Mouse (Mus musculus) CH12.LX (cell line): ENCODE measurements around the gene Adcy10. TPM values are rescaled to one million over a fixed set of nuclear protein-coding genes. Genes with fewer than 3 reads are reported as not detected.

Experiments
- DNase-seq: peaks from one replicate; pipeline ENCODE4 v3.0.0-alpha.2; 2013; ENCODE audit errors: extremely low read depth
- H3K27ac ChIP-seq: 2 replicates; pipeline ENCODE4 v1.5.1; 2012; ENCODE audit warnings: low read depth, mild to moderate bottlenecking, control low read depth, moderate library complexity; ENCODE audit not compliant: insufficient read depth
- H3K27me3 ChIP-seq: replicated peaks from 2 replicates; pipeline ENCODE3; 2012; ENCODE audit warnings: inconsistent platforms
- H3K36me3 ChIP-seq, 2 experiments: replicated peaks in 1 of 2; 2 replicates each; pipeline versions ENCODE3 to v1.6.1; 2012; ENCODE audit warnings: inconsistent platforms in 1 of 2, low read length in 1 of 2, mild to moderate bottlenecking in 1 of 2, mixed read lengths in 1 of 2, moderate library complexity in 1 of 2; ENCODE audit not compliant: control insufficient read depth in 1 of 2, insufficient read depth in 1 of 2
- H3K4me1 ChIP-seq, 2 experiments: 2 replicates each; pipeline ENCODE4 v1.6.1; 2012; ENCODE audit warnings: inconsistent platforms in 1 of 2, moderate library complexity in 1 of 2; ENCODE audit not compliant: insufficient read depth in 2 of 2, control insufficient read depth in 1 of 2
- H3K4me2 ChIP-seq: 2 replicates; pipeline ENCODE4 v1.6.1; 2012; ENCODE audit warnings: low read depth, mild to moderate bottlenecking, control low read depth; ENCODE audit not compliant: poor library complexity, insufficient read depth, severe bottlenecking
- H3K4me3 ChIP-seq, 3 experiments: fragments of 150-350 bp in 1 of 3; sonication (generic) in 1 of 3; replicated peaks in 1 of 3; 2 replicates each; pipeline versions ENCODE3 to v1.5.1; 2011 to 2012; ENCODE audit warnings: low read depth in 2 of 3, low read length in 2 of 3, mild to moderate bottlenecking in 2 of 3, moderate library complexity in 2 of 3, control low read depth in 1 of 3, improper control_type of control experiment in 1 of 3, inconsistent platforms in 1 of 3, mixed read lengths in 1 of 3; ENCODE audit not compliant: poor library complexity in 1 of 3
- H3K79me2 ChIP-seq: replicated peaks from 2 replicates; pipeline ENCODE4 v1.6.1; 2012; ENCODE audit warnings: mild to moderate bottlenecking, moderate library complexity; ENCODE audit not compliant: control insufficient read depth, poor library complexity, insufficient read depth, severe bottlenecking; ENCODE audit errors: extremely low read depth
- H3K9ac ChIP-seq: 2 replicates; pipeline ENCODE4 v1.6.1; 2012; ENCODE audit warnings: low read depth, mild to moderate bottlenecking, control low read depth, moderate library complexity; ENCODE audit not compliant: insufficient read depth
- H3K9me3 ChIP-seq: replicated peaks from 2 replicates; pipeline ENCODE3; 2012; ENCODE audit warnings: low read length, inconsistent platforms, mixed read lengths
- BHLHE40 ChIP-seq: IDR thresholded peaks from 2 replicates; pipeline ENCODE4 v1.6.1; 2011; ENCODE audit warnings: mild to moderate bottlenecking, low read depth, low read length, improper control_type of control experiment
- CHD2 ChIP-seq: IDR thresholded peaks from 2 replicates; pipeline ENCODE4 v1.6.1; 2011; ENCODE audit warnings: low read length, improper control_type of control experiment
- CTCF ChIP-seq, 2 experiments: IDR thresholded peaks in 1 of 2; conservative IDR thresholded peaks in 1 of 2; 2 replicates each; pipeline ENCODE4 v1.5.1; 2011 to 2012; ENCODE audit warnings: low read depth in 2 of 2, low read length in 2 of 2, improper control_type of control experiment in 1 of 2, inconsistent platforms in 1 of 2, mild to moderate bottlenecking in 1 of 2, moderate library complexity in 1 of 2
- E2F4 ChIP-seq: IDR thresholded peaks from 2 replicates; pipeline ENCODE4 v1.6.1; 2011; ENCODE audit warnings: low read depth, low read length, improper control_type of control experiment; ENCODE audit not compliant: insufficient replicate concordance
- ELF1 ChIP-seq: IDR thresholded peaks from 2 replicates; pipeline ENCODE4 v1.6.1; 2014; ENCODE audit warnings: low read depth, mild to moderate bottlenecking, inconsistent platforms, low read length, improper control_type of control experiment
- ETS1 ChIP-seq: conservative IDR thresholded peaks from 2 replicates; pipeline ENCODE4 v1.6.1; 2012; ENCODE audit warnings: low read depth, mild to moderate bottlenecking, inconsistent platforms, low read length, improper control_type of control experiment, moderate library complexity
- HCFC1 ChIP-seq: IDR thresholded peaks from 2 replicates; pipeline ENCODE4 v1.6.1; 2012; ENCODE audit warnings: low read depth, mild to moderate bottlenecking, inconsistent platforms, low read length, improper control_type of control experiment
- IRF4 ChIP-seq: IDR thresholded peaks from 2 replicates; pipeline ENCODE4 v1.6.1; 2014; ENCODE audit warnings: low read depth, mild to moderate bottlenecking, inconsistent platforms, low read length, improper control_type of control experiment
- JUN ChIP-seq: IDR thresholded peaks from 2 replicates; pipeline ENCODE4 v1.6.1; 2011; ENCODE audit warnings: low read depth, mild to moderate bottlenecking, low read length, improper control_type of control experiment, moderate library complexity; ENCODE audit not compliant: insufficient read depth
- JUND ChIP-seq: conservative IDR thresholded peaks from 2 replicates; pipeline ENCODE4 v1.6.1; 2011; ENCODE audit warnings: low read depth, low read length, improper control_type of control experiment
- MAZ ChIP-seq: IDR thresholded peaks from 2 replicates; pipeline ENCODE4 v1.6.1; 2012; ENCODE audit warnings: low read depth, mild to moderate bottlenecking, inconsistent platforms, low read length, improper control_type of control experiment, moderate library complexity
- MXI1 ChIP-seq: IDR thresholded peaks from 2 replicates; pipeline ENCODE4 v1.6.1; 2011; ENCODE audit warnings: mild to moderate bottlenecking, low read depth, low read length, improper control_type of control experiment
- NELFE ChIP-seq: IDR thresholded peaks from 2 replicates; pipeline ENCODE4 v1.6.1; 2011; ENCODE audit warnings: low read depth, low read length, improper control_type of control experiment
- PAX5 ChIP-seq: IDR thresholded peaks from 2 replicates; pipeline ENCODE4 v1.6.1; 2012; ENCODE audit warnings: low read length, inconsistent platforms, mixed read lengths
- POLR2A ChIP-seq: IDR thresholded peaks from 2 replicates; pipeline ENCODE4 v1.6.1; 2011; ENCODE audit warnings: low read depth, mild to moderate bottlenecking, improper control_type of control experiment, low read length
- POLR2AphosphoS2 ChIP-seq: IDR thresholded peaks from 2 replicates; pipeline ENCODE4 v1.6.1; 2011; ENCODE audit warnings: low read depth, low read length, improper control_type of control experiment
- SIN3A ChIP-seq: IDR thresholded peaks from 2 replicates; pipeline ENCODE4 v1.6.1; 2012; ENCODE audit warnings: low read length, improper control_type of control experiment, inconsistent platforms
- TBP ChIP-seq: conservative IDR thresholded peaks from 2 replicates; pipeline ENCODE4 v1.6.1; 2011; ENCODE audit warnings: low read depth, low read length, improper control_type of control experiment
- TCF12 ChIP-seq: IDR thresholded peaks from 2 replicates; pipeline ENCODE4 v1.6.1; 2014; ENCODE audit warnings: low read depth, mild to moderate bottlenecking, inconsistent platforms, low read length, improper control_type of control experiment
- UBTF ChIP-seq: IDR thresholded peaks from 2 replicates; pipeline ENCODE4 v1.6.1; 2012; ENCODE audit warnings: low read depth, mild to moderate bottlenecking, inconsistent platforms, low read length, improper control_type of control experiment, moderate library complexity
- USF1 ChIP-seq: IDR thresholded peaks from 2 replicates; pipeline ENCODE4 v1.6.1; 2014; ENCODE audit warnings: low read depth, mild to moderate bottlenecking, inconsistent platforms, low read length, improper control_type of control experiment
- USF2 ChIP-seq: conservative IDR thresholded peaks from 2 replicates; pipeline ENCODE4 v1.6.1; 2011; ENCODE audit warnings: low read depth, low read length, improper control_type of control experiment
- ZKSCAN1 ChIP-seq: IDR thresholded peaks from 2 replicates; pipeline ENCODE4 v1.6.1; 2012; ENCODE audit warnings: low read depth, inconsistent platforms, low read length, improper control_type of control experiment, borderline replicate concordance
- ZMIZ1 ChIP-seq: IDR thresholded peaks from 2 replicates; pipeline ENCODE4 v1.6.1; 2012; ENCODE audit warnings: low read depth, mild to moderate bottlenecking, inconsistent platforms, low read length, improper control_type of control experiment
- ZNF384 ChIP-seq: IDR thresholded peaks from 2 replicates; pipeline ENCODE4 v1.6.1; 2012; ENCODE audit warnings: low read depth, low read length, improper control_type of control experiment, inconsistent platforms
- dilution Hi-C: fragments of 300-500 bp; cut with MboI; formaldehyde crosslinking; loops from 2 replicates; pipeline ENCODE4 v1.14.3; 2020; ENCODE audit warnings: low sequenced_read_pairs; ENCODE audit not compliant: extremely low pct_unique_long_range_greater_than_20kb, extremely low pct_ligation_motif_present
- in situ Hi-C: fragments of 300-500 bp; cut with MboI; formaldehyde crosslinking; loops from 3 replicates; pipeline ENCODE4 v1.14.3; 2019; ENCODE audit warnings: low sequenced_read_pairs, low pct_ligation_motif_present, low pct_unique_long_range_greater_than_20kb, mixed read lengths
- polyA plus RNA-seq: library from polyadenylated mRNA; unstranded; fragments of >175 nt; gene quantifications from 2 replicates; pipeline ENCODE4 v1.2.1, GENCODE M21; 2012; ENCODE audit warnings: low read depth; ENCODE audit not compliant: insufficient read length
- total RNA-seq, 2 experiments: library from RNA; depleted of rRNA; stranded (reverse); fragments of 300-350 nt in 1 of 2; fragments of >200 nt in 1 of 2; gene quantifications; 2 replicates each; pipeline ENCODE4 v1.2.3; 2012 to 2014

The Adcy10 gene
- total and polyA plus RNA-seq, 3 experiments: 0.13 TPM; not detected in 2

DNA sequence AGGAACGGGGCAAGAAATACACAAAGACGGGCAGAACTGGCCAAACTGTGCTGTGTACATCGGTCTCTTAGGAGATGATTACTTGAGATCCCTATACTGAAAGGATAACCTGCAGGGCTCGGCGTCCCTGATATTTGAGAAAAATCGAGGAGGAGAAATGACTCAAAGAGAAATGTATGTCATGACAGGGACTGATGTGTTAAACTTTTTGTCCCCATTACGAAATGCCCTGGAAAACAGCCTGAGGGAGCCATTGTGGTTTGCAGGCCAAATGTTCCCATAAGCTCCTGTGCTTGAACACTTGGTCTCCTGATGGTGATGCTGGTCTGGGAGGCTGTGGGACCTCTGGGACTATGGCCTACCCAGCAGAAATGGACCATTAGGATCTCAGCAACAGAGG, 35.7 kb downstream of the Adcy10 start:
- dilution Hi-C loops: no loop called here
- H3K36me3 ChIP-seq: no peaks in the 10 kb centered on the region

DNA sequence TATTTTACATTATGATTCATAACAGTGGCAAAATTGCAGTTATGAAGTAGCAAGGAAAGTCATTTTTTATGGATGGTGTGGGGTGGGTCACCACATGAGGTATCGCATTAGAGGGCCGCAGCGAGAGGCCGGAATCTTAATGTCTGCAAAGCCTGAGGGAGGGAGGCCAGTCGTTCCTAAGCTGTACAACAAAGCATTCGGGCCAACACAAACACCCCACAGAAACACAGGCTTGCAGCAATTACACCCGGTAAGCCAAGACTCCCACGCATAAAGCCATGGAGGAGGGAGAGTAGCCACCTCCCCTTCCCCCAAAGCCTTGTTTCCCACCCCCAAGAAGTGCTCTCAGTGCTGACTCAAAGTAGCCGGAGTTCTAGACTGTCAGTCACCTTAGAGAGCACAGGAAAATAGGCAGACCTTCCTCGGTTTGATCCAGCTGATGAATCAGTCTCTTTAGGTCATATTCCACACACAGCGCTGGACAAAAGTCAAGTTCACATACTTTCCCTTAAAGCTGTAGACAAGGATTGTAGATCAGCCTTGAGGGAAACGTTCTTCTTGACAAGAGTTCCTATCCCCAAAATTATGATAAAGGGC, 51.2 kb downstream of the Adcy10 start:
- Histone ChIP-seq H3K4me1 (no peaks in the 10 kb centered on the region), H3K9me3 (no peaks in the 10 kb centered on the region), H3K4me3 (no peak overlapping the region), H3K27me3 (no peaks in the 10 kb centered on the region), H3K4me2 (no peak overlapping the region), H3K79me2 (no peaks in the 10 kb centered on the region), H3K9ac (no peak overlapping the region), H3K36me3 (no peaks in the 10 kb centered on the region), H3K27ac (no peak overlapping the region)
- in situ Hi-C loops: no loop called here
- no peak for DNase-seq
- no peak for TF ChIP-seq POLR2AphosphoS2
- TF ChIP-seq JUND: no peak
- TF ChIP-seq CHD2: no peak
- TF ChIP-seq ZMIZ1: no peak
- TF ChIP-seq ETS1: no peak
- no peak for TF ChIP-seq IRF4
- no peak for TF ChIP-seq TCF12
- TF ChIP-seq MAZ: no peak
- no peak for TF ChIP-seq JUN
- no peak for TF ChIP-seq NELFE
- no peak for TF ChIP-seq MXI1
- no peak for TF ChIP-seq TBP
- no peak for TF ChIP-seq PAX5
- TF ChIP-seq USF2: no peak
- no peak for TF ChIP-seq E2F4
- dilution Hi-C loops: no loop called here

More for the DNA sequence above, 35.7 kb downstream of the Adcy10 start:
- no peaks in the 10 kb centered on the region for H3K4me1 ChIP-seq
- H3K9me3 ChIP-seq: no peaks in the 10 kb centered on the region
- H3K4me3 ChIP-seq: no peak overlapping the region
- no peaks in the 10 kb centered on the region for H3K79me2 ChIP-seq
- no peak overlapping the region for H3K9ac ChIP-seq
- no peak overlapping the region for H3K4me2 ChIP-seq
- no peak overlapping the region for H3K27ac ChIP-seq
- no peak for TF ChIP-seq CHD2
- no peak for TF ChIP-seq ELF1
- TF ChIP-seq POLR2AphosphoS2: no peak
- TF ChIP-seq ZMIZ1: no peak
- no peak for TF ChIP-seq ZKSCAN1
- TF ChIP-seq ZNF384: no peak
- TF ChIP-seq CTCF (conservative IDR thresholded peaks at IDR 0.05 in 1 of 2, IDR thresholded peaks at IDR 0.05 in 1 of 2; ENCODE audit: low read depth in 2 of 2, low read length in 2 of 2): no peak
- no peak for TF ChIP-seq ETS1
- no peak for TF ChIP-seq HCFC1
- no peak for TF ChIP-seq USF1
- no peak for TF ChIP-seq NELFE
- no peak for TF ChIP-seq MAZ
- no peak for TF ChIP-seq USF2
- no peak for TF ChIP-seq UBTF
- TF ChIP-seq IRF4: no peak
- no peak for TF ChIP-seq SIN3A
- no peak for TF ChIP-seq BHLHE40
- TF ChIP-seq POLR2A: no peak
- no peaks in the 10 kb centered on the region for H3K27me3 ChIP-seq
- DNase-seq: no peak
- in situ Hi-C loops: no loop called here
